Mouse (Mus musculus) heart, postnatal 14 days (tissue): Measurements from ENCODE around the gene Csad. TPM values are rescaled to one million over a fixed set of nuclear protein-coding genes. Genes with fewer than 3 reads are reported as not detected.
"Not testable (repeated sequence)": the region's sequence is repeated elsewhere in the genome, so short reads cannot be mapped to it uniquely, and the experiment has no call there.

ENCODE experiments used
- DNase-seq, 2 experiments: peaks; one replicate each; pipeline ENCODE4 v3.0.0; 2021 to 2022
- intact Hi-C: fragments of 180-260 bp; cut with DNase I; formaldehyde crosslinking; loops from one replicate; pipeline ENCODE4 v1.15.1; 2025
- total RNA-seq, 2 experiments: library from RNA; stranded (reverse); gene quantifications; 2 replicates each; pipeline ENCODE4 v1.2.3; 2021

Csad gene
- total RNA-seq, 2 experiments from 2014 or later: 21.3 to 23.7 TPM

DNA sequence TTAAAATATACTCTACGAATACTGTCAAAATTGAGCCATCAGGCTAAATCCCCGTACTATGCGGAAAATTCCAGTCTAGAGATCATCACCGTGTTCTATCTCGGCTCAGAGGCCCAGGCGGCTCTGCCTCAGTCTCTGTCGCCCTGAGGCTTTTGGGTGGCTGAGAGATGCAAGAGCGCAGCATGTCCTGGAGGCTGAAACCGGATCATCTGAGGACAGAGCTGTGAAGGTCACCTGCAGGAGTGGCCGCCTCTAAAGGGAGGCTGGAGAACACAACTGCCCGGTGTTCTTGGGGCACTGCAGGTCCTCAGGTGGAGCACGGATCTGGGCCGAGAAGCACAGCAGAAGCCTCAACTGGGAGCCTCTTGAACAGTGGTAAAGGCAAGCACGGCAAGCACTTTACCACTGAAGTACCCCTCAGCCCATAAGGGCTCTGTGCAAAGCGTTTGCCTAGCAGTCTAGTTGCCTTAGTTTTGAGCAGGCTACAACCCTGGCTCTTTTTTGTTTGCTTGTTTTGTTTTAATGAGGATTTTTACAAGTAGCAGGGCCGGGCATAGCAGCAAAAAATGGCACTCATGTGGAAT lies 28.7 kb downstream of the Csad start:
- intact Hi-C loops: no loop called here
- DNase-seq: no peak

DNA sequence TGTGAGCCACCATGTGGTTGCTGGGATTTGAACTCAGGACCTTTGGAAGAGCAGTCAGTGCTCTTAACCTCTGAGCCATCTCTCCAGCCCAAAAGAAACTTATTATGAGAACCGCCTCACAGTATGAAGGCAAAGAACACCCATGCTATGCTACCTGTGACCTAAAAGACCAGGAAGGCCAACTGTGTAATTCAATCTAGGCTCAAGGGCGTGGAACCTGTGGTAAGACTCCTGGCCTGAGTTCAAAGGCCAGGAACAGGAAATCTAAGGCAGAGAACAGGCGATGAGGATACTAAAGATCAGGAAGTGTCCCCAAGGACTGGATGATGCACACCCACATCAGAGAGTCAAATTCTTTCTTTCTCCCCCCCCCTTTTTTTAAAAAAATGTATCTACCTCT lies 30.9 kb downstream of the Csad start:
- no peak for DNase-seq
- intact Hi-C loops: no loop called here

- intact Hi-C loops: no loop called here
- DNase-seq: no peak
Observed at GRCm38 (mm10) chr15:102169064-102169463, 35.5 kb downstream of the Csad start.

DNA sequence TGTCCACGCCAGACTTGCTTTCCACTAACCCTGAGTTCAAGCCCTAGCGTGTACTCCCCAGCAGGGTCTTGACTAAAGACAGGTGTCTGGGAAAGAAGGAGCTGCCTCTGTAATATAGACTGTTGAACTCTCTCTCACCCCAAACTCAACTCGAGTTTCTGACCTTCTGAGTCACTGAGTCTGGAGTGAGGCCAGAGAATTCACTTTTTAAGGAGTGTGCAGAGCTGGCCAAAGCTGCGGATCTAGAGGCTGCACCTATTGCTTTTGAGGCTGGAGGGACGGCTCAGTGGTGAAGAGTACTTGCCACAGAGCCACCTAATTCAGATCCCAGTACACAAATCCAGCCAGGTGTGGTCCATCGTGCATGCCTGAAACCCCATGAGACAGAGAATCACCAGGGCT lies 36.9 kb downstream of the Csad start:
- intact Hi-C loops: no loop called here
- DNase-seq: peak in 1 of 2 experiments; percentile 36

DNA sequence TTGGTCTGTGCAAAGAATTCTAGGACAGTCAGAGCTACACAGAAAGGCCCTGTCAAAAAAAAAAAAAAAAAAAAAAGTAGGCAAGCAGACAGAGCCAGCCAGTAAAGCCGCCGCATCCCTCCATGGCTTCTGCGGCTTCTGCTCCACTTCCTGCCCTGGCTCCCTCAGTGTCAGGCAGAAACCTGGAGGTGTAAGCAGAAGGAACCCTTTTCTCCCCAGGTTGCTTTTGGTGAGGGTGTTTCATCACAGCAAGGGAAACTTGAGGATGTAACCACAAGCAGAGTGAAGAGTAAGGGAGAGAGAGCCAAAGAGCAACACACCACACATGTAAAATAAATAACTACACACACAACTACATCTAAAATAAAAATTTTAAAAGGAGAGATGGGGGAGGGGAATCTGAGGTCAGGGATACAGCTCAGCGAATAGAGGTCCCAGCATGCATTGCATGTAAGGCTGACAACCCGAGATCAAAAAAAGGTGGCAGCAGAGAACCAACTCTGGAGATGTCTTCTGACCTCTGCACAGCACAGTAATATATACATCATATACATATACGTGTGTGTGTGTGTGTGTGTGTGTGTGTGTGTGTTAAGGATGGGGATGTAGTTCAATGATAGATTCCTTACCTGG lies 38.9 kb downstream of the Csad start:
- DNase-seq: no peak
- intact Hi-C loops: no loop called here

DNA sequence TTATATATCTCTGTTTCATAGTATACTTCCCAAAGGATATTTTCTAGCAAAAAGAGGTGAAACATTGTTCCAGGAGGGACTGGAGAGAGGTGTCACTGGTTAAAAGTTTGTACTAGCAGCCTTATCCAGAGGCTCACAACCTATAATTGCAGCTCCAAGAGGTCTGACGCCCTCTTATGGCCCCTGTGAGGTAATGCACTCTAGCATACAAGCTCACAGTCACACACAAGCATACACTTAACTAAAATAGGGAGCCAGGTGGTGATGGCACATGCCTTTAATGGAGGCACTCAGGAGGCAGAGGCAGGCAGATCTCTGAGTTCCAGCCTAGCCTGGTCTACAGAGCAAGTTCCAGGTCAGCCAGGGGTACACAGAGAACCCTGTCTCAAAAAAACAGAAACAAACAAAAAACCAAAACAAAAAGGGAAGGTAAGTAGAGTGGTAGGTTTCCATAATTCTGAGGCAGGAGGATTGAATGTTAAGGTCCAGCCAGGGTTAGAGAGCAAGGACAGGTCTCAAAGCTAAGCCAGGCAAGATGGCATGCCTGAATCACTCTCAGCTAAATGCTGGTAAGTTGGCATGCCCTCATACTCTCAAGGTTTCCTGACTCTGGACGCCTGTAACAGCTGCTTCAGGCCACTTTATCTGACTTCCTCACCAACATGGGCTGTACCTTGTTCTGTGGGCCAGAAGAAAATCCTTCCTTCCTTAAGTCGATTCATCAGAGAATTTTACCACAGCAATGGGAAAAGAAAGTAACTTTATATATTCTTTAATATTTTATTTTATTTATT lies 40.4 kb downstream of the Csad start:
- no peak for DNase-seq
- intact Hi-C loops: no loop called here

DNA sequence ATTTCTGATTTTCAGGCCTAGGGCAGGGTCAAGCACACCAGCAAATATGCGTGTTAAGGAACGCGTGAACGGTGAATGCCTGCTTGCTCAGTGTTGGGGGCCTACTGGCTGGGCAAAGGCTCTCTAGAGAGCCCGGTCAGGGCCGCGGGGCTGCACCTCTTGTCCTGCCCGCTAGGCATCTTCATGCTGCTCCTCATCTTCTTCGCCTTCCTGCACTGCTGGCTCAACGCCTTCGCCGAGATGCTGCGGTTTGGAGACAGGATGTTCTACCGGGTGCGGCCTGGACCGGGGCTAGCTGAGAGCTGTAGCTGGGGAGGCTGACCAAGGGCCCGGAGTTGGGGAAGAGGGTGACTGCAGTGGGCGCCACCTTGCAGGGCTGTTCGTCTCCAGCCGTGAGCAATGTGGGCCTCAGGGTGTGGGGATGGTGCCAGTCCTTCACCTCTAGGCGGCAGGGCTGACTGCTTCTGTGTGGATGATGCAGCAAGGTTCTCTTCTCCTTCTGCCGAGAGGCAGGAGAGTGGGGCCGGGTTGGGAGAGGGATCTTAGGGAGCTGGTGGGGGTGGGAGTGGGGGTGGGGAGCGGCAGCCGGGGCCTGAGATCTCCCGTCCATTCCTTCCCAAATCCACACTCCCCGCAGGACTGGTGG lies 44.0 kb downstream of the Csad start:
- intact Hi-C loops: no loop called here
- no peak for DNase-seq

DNA sequence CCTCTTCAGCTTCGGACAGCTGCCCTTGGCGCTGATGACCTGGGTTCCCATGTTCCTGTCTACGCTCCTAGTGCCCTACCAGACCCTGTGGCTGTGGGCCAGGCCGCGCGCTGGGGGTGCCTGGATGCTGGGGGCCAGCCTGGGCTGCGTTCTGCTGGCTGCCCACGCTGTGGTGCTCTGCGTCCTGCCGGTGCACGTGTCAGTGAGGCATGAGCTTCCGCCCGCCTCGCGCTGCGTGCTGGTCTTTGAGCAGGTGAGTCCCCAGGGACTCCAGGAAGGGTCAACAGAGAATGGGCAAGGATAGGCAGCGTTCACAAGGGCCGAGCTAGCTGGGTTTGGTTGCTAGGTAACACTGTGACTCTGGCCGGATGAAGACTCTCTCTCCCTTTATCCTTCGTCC lies 47.7 kb downstream of the Csad start:
- DNase-seq: no peak

DNA sequence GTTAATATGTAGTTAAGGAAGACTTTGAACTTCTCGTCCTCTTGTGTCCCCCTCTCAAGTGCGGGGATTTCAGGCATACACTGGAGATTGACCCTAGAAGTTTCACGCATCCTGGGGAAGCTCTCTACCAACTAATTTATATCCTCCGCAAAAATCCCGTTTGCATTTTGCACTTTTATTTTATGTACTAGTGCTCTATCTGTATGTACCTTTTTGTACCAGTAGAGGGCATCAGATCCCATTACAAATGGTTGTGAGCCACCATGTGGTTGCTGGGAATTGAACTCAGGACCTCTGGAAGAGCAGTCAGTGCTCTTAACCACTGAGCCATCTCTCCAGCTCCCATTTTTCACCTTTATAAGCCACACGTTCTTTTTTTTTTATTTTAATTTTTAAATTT lies 49.5 kb downstream of the Csad start:
- intact Hi-C loops: not testable (repeated sequence)

More for the DNA sequence above, 47.7 kb downstream of the Csad start:
- intact Hi-C loops: no loop called here

GRCm38 (mm10) chr15:102152646-102153045 lies 51.9 kb downstream of the Csad start:
- intact Hi-C loops: no loop called here
- no peak for DNase-seq

More for the DNA sequence above, 49.5 kb downstream of the Csad start:
- DNase-seq: not testable (repeated sequence)

- DNase-seq: peak; percentile 42 to 46
- intact Hi-C loops: no loop called here
Observed at GRCm38 (mm10) chr15:102150301-102151135, 54.0 kb downstream of the Csad start, which contains the start of gene Soat2. TSS of gene Soat2 (plus strand) at chr15:102150526.

- DNase-seq: no peak
- intact Hi-C loops: loop anchor here (5.0 kb wide), 2 partner anchors 42 to 162 kb away; no protein-coding TSS in a partner anchor
Observed at GRCm38 (mm10) chr15:102149561-102149960, 55.0 kb downstream of the Csad start.

- intact Hi-C loops: loop anchor here (2.0 to 5.0 kb wide), 3 partner anchors 31 to 161 kb away; no protein-coding TSS in a partner anchor
- DNase-seq: no peak
Observed at GRCm38 (mm10) chr15:102147674-102148402, 56.7 kb downstream of the Csad start.

DNA sequence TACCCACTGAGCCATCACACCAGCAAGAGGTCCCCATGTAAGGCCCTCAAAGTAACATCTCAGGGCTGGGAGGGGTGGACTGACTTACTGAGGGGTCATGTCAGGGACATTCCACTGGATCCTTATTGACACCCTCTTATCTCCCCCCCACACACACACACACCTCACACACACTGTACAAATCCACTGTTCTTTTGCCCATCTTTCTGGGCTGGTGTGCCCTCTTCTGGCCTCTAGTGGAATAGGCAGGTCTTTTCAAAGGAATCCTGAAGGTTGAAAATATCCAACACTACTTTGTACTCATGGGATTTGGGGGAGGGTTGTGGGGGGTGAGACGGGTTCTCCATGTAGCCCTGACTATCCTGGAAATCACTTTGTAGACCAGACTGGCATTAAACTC lies 57.6 kb downstream of the Csad start:
- intact Hi-C loops: loop anchor here (2.0 to 5.0 kb wide), 3 partner anchors 30 to 160 kb away; no protein-coding TSS in a partner anchor
- peak; percentile 51 to 73 for DNase-seq

- intact Hi-C loops: loop anchor here (2.0 to 5.0 kb wide), 3 partner anchors 29 to 159 kb away; no protein-coding TSS in a partner anchor
- no peak for DNase-seq
Observed at GRCm38 (mm10) chr15:102146089-102146488, 58.4 kb downstream of the Csad start.

DNA sequence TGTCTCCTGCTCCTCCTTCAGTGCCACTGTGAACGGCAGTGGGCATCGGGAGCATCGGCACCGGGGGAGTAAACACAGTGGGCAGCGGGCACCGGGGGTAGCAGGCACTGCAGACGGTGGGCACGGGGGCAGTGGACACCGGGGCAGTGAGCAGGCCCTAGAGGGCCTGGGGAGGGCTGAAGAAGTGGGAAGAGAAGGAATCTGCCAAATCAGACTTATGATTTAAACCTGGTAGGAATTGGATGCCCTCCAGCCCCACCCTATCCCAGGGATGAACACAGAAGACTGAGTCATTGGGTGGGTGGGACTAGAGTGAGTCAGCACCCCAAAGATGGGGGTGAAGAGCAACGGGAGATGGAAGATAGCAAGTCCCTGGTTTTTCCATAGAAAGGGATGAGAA lies 59.2 kb downstream of the Csad start:
- intact Hi-C loops: loop anchor here (5.0 kb wide), 2 partner anchors 38 to 158 kb away; no protein-coding TSS in a partner anchor
- peak; percentile 25 to 36 for DNase-seq

- intact Hi-C loops: loop anchor here (5.0 kb wide), 2 partner anchors 37 to 157 kb away; no protein-coding TSS in a partner anchor
- no peak for DNase-seq
Observed at GRCm38 (mm10) chr15:102144726-102145125, 59.8 kb downstream of the Csad start.

GRCm38 (mm10) chr15:102144274-102144711 lies 60.2 kb downstream of the Csad start, which contains the start of gene Igfbp6:
TSS of gene Igfbp6 (plus strand) at chr15:102144362.
- no peak for DNase-seq
- intact Hi-C loops: no loop called here
